Mouse (Mus musculus): ENCODE results near the gene Bcl9l. TPM values are rescaled to one million over a fixed set of nuclear protein-coding genes. Genes with fewer than 3 reads are reported as not detected.

The Bcl9l gene
- polyA plus RNA-seq, 1 experiment from 2014 or later, result 10.9 TPM

DNA sequence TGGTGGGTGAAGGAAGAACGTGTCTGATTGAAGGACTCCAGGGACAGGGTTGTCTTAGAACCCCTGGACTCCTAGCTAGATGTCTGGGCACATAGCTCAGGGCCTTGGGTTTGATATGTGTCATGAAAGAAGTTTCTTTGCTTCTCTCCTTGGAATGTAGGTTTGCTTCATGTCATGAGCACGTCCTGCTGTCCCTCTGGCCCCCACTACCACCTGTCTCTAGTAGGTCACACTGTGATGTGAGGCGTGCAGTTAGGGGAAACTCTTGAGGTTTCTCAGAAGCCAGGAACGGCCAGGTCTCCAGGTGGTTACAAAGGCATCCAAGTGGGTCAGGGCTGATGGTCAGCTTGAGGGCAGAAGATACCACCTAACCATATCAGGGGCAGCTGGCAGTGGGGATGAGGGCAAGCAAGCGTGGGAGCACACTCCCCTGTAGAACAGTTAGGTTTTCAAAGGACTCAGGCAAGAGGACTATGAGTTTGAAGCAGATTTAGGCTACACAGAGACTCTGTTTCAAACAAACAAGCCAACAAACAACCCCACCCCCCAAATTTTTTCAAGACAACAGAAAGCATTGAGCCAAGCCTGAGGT is 41.7 kb downstream of the Bcl9l start:
- no peak for ATAC-seq (ENCODE audit: low FRiP score, low read depth)
- H3K27me3 ChIP-seq (replicated peaks), result no peaks in the 10 kb centered on the region
- H3K9me3 ChIP-seq, result no peaks in the 10 kb centered on the region
- WGBS, result 75% methylated on average over 5 of the region's 5 CpGs
- H3K27ac ChIP-seq, result no peak overlapping the region
- no peak overlapping the region for H3K4me3 ChIP-seq
- no peak overlapping the region for H3K9ac ChIP-seq
- no peaks in the 10 kb centered on the region for H3K36me3 ChIP-seq
- no peak overlapping the region for H3K4me2 ChIP-seq (replicated peaks)
- H3K4me1 ChIP-seq, result no peaks in the 10 kb centered on the region

DNA sequence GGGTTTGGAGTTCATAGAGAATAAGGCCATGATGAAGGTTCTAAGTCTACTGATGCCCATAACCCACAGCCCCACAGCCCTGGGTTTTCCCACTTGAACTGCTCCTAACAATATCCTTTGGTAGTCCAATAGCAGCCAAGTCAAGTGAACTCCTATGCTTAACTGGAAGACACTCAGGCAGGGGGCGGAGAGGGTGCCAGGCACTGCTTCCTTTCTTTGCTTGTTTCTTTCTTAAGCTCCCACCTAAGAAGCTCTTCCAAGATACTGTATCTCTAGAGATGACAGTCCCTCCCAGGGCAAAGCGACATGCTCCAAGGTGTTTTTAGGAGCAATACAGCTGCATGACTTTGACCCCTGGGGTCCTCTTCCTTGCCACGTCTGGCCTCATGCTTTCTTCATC is 42.4 kb downstream of the Bcl9l start:
- Histone ChIP-seq H3K9me3 (no peaks in the 10 kb centered on the region), H3K27me3 (replicated peaks) (no peaks in the 10 kb centered on the region), H3K27ac (no peak overlapping the region), H3K4me1 (no peaks in the 10 kb centered on the region), H3K9ac (no peak overlapping the region), H3K4me3 (no peak overlapping the region), H3K4me2 (replicated peaks) (no peak overlapping the region), H3K36me3 (no peaks in the 10 kb centered on the region)
- ATAC-seq (ENCODE audit: low FRiP score, low read depth), result no peak
- 82% methylated on average over 3 of the region's 3 CpGs for WGBS

DNA sequence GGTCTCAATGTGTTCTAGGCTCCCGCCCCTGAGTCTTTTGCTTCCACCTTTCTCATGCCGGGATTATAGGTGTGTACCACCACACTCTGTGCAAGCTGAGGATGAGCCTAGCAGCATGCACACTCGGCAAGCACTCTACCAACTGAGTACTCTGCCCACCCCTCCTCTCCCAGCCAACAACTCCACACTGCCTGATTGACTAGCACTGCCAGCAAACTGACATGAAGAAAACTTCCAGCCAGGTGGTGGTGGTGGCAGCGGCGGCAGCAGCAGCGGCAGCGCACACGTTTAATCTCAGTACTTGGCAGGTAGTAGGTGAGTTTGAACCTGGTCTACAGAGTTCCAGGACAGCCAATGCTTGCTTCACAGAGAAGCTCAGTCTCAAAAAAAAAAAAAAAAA is 43.0 kb downstream of the Bcl9l start:
- no peak for ATAC-seq (ENCODE audit: low FRiP score, low read depth)
- H3K9ac ChIP-seq, result no peak overlapping the region

DNA sequence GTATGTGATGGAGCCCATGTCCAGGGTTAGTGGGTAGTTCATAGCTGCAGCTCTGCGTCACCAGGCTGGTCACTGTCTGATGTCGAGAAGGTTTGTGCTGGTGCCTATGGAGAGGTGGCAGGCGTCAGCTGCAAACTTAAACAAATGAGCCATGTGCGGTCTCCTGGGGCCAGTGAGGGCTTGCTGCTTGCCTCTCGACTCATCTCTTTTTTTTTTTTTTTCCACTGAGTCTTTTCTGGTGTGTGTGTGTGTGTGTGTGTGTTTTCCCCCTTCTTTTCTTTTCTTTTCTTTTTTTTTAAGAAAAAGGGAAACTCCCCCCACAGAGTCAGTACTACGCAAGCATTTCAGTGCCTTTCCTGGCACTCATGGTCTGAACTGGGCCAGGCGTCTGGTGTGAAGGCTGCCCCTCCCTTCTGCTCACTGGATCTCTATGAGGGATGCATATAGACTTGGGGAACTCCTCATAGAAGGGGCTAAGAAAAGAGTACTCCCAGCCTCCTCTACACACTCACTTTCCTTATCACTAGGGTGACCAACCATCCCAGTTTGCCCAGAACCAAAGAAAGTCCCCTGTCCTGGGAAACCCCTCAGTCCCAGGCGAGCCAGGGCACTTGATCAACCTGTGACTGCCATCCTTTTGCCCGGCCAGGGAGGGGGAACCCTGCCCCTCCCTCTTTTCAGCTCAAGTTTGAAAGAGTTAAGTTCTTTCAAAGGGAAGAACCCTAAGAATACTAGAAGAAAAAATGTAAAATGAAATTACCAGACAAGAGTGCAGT is 43.9 kb downstream of the Bcl9l start:
- no peak for ATAC-seq (ENCODE audit: low FRiP score, low read depth)

More for the DNA sequence above, 43.0 kb downstream of the Bcl9l start:
- no peak overlapping the region for H3K27ac ChIP-seq
- WGBS, result 91% methylated on average over 8 of the region's 8 CpGs
- H3K4me3 ChIP-seq, result no peak overlapping the region
- no peaks in the 10 kb centered on the region for H3K27me3 ChIP-seq (replicated peaks)
- H3K9me3 ChIP-seq, result no peaks in the 10 kb centered on the region
- H3K4me1 ChIP-seq, result no peaks in the 10 kb centered on the region
- H3K36me3 ChIP-seq, result no peaks in the 10 kb centered on the region
- H3K4me2 ChIP-seq (replicated peaks), result no peak overlapping the region

DNA sequence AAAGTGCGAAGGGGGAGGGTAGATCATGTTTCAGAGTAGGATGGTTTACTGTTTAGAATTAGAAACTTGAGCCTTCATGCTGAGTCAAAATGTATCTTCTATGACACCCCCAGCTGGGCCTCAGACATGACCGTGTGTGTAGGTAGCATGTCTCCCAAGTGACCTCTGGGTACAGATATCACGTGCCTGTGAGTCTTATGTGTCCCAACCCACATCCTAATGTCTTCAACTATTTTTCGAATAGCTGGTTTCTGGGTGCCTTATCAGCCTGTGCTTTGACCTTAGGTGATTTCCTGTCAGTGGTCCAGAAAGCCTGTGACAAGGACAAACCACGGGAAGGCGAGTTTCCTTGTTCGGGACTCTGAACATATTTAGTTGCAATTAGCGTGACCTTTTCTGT is 45.7 kb downstream of the Bcl9l start:
- Histone ChIP-seq H3K27me3 (replicated peaks) (no peaks in the 10 kb centered on the region), H3K36me3 (no peaks in the 10 kb centered on the region), H3K9me3 (peaks cover 6% of the 10 kb centered on the region; the same call in 1 of the 2 replicates), H3K4me2 (replicated peaks) (no peak overlapping the region), H3K27ac (no peak overlapping the region), H3K4me1 (no peaks in the 10 kb centered on the region), H3K9ac (no peak overlapping the region), H3K4me3 (no peak overlapping the region)
- ATAC-seq (ENCODE audit: low FRiP score, low read depth), result no peak
- 83% methylated on average over 8 of the region's 8 CpGs for WGBS

More for the DNA sequence above, 43.9 kb downstream of the Bcl9l start:
- H3K9ac ChIP-seq, result no peak overlapping the region
- H3K36me3 ChIP-seq, result no peaks in the 10 kb centered on the region
- H3K9me3 ChIP-seq, result peaks cover 2% of the 10 kb centered on the region; the same call in 1 of the 2 replicates
- H3K27ac ChIP-seq, result no peak overlapping the region
- no peaks in the 10 kb centered on the region for H3K4me1 ChIP-seq
- no peak overlapping the region for H3K4me2 ChIP-seq (replicated peaks)
- no peaks in the 10 kb centered on the region for H3K27me3 ChIP-seq (replicated peaks)
- 61% methylated on average over 9 of the region's 9 CpGs for WGBS
- H3K4me3 ChIP-seq, result no peak overlapping the region

DNA sequence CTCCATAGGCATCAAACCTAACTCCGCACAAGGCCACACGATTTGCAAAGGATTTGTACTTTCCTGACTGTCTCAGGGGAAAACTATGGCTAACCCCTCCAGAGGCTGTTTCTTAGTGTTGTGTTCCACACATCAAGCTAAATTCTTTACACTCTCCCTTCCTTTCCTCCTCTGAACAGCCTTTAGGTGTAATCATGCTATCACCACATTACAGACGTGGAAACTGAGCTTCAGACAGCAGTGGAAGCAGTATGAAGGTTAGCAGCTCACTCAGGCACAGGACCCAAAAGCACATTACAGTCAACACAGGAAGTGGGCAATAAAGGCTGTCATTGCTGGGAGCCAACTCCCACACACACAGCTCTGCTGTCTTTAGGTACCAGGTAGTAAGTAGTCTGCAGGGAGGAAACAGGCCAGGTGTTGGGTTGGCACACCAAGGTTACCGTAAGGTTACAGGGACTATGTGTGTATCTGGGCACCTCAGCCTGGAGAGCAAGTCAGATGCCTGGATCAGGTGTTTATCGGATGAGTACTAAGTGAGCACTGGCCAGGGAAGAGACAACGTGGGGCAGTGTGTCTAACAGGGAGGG is 50.5 kb downstream of the Bcl9l start:
- WGBS, result 85% methylated on average over 6 of the region's 6 CpGs
- H3K4me3 ChIP-seq, result no peak overlapping the region

DNA sequence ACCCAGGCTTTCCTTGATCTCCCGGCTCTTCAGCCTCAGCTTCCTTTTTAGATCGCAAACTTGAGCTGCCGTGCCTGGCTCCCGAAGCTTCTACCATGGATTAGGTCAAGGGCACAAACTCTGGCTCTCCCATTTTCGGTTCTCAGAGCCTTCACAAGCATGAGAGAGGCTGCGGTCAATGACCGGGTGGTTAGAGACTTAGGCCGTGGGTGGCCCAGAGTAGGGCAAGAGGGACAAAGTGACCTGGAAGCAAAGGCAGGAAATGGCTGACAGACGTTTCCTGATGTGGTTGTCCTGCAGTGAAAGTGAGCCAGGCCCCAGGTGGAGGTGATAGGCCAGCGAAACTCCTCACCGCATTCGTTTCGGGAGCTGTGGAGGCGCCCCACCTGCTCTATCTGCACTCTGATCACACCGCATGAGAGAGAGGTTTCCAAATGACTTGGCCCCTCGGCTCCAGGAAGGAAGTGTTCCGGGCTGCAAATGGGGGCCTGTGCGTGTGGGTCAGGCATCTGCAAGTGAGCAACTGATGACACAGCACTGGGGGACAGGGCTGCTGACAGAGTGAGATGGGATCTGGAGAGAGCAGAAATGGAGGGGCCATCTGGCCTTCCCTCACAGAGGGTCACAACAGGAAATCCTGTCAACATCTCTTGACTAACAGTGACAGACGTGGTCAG is 55.1 kb downstream of the Bcl9l start:
- Histone ChIP-seq H3K4me2 (replicated peaks) (no peak overlapping the region), H3K36me3 (no peaks in the 10 kb centered on the region), H3K27ac (no peak overlapping the region), H3K4me3 (no peak overlapping the region), H3K4me1 (no peaks in the 10 kb centered on the region), H3K27me3 (replicated peaks) (no peaks in the 10 kb centered on the region), H3K9ac (no peak overlapping the region), H3K9me3 (no peaks in the 10 kb centered on the region)
- 81% methylated on average over 19 of the region's 19 CpGs for WGBS
- no peak for ATAC-seq (ENCODE audit: low FRiP score, low read depth)

More for the DNA sequence above, 50.5 kb downstream of the Bcl9l start:
- Histone ChIP-seq H3K4me2 (replicated peaks) (no peak overlapping the region), H3K4me1 (no peaks in the 10 kb centered on the region), H3K9me3 (peaks cover 6% of the 10 kb centered on the region; the same call in 1 of the 2 replicates), H3K27ac (no peak overlapping the region), H3K27me3 (replicated peaks) (no peaks in the 10 kb centered on the region), H3K9ac (no peak overlapping the region), H3K36me3 (no peaks in the 10 kb centered on the region)
- ATAC-seq (ENCODE audit: low FRiP score, low read depth), result no peak

DNA sequence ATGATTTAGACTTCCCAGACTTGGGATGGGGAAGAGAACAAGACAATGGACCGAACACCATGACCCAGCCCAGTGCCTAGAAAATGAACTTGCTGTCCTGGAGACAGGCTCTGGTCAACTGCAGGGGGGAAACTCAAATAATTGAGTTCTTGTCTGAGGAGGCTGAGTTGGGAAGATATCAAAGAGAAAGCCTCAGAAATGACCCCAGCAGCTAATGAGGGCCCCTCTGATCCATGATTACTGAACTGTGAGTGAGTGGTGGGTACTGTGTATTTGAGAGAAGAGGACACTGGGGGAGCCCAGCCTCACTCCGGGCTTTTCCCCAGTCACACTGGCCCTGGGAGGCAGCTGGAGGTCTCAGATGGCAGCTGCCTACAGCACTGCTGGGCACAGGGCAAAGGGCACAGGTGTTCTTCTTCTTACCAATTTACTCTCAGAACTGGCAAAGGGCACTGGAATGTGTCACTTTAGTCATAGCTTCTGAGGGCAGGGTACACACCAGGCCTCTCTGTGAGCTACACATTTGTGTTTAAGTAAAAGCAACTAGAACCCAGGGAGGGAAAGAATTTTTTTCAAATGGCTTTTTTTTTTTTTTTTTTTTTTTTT is 57.3 kb downstream of the Bcl9l start:
- no peak for ATAC-seq (ENCODE audit: low FRiP score, low read depth)

DNA sequence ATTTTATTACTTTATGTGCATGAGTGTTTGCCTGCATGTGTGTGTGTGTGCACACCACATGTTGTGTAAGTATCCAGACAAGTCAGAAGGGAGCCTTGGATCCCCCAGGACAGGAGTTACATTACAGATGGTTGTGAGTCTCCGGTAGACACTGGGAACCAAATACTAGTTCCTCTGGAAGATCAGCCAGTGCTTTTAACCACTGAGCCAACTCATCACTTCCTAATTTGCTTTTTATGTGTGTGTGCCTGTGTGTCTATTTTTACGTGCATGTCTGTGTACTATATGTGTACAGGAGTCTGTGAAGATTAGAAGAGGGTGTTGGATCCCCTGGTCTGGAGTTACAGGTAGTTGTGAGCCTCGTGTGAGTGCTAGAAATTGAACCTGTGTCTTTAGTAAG is 58.1 kb downstream of the Bcl9l start:
- Histone ChIP-seq H3K4me3 (no peak overlapping the region), H3K4me1 (no peaks in the 10 kb centered on the region)
- ATAC-seq (ENCODE audit: low FRiP score, low read depth), result no peak

More for the DNA sequence above, 57.3 kb downstream of the Bcl9l start:
- no peaks in the 10 kb centered on the region for H3K9me3 ChIP-seq
- WGBS, result 33% methylated on average over 2 of the region's 2 CpGs
- H3K9ac ChIP-seq, result no peak overlapping the region
- H3K4me3 ChIP-seq, result no peak overlapping the region
- H3K4me2 ChIP-seq (replicated peaks), result no peak overlapping the region
- no peaks in the 10 kb centered on the region for H3K27me3 ChIP-seq (replicated peaks)
- H3K4me1 ChIP-seq, result no peaks in the 10 kb centered on the region
- no peaks in the 10 kb centered on the region for H3K36me3 ChIP-seq
- H3K27ac ChIP-seq, result no peak overlapping the region

DNA sequence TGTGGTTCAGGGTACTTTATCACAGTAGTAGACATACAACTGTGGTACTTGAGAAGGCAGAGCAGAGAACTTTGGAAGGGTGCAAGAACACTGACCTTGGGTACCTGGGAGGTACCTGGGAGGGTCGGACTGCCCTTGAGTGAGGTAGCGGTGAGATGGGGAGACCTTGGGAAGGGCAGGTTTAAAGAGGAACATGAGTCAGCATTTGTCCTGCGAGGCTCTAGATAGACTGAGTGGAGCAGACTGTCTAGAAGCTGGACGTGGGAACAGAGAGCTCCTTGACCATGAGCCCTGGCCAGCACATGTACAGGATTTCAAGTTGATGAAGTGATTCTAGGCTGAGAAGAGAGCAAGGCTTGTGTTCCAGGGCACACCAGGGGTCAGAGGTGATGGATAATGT is 59.7 kb downstream of the Bcl9l start:
- Histone ChIP-seq H3K27ac (no peak overlapping the region), H3K4me3 (no peak overlapping the region), H3K4me2 (replicated peaks) (no peak overlapping the region), H3K36me3 (no peaks in the 10 kb centered on the region), H3K4me1 (no peaks in the 10 kb centered on the region), H3K9ac (no peak overlapping the region), H3K9me3 (no peaks in the 10 kb centered on the region), H3K27me3 (replicated peaks) (no peaks in the 10 kb centered on the region)
- 85% methylated on average over 4 of the region's 4 CpGs for WGBS
- no peak for ATAC-seq (ENCODE audit: low FRiP score, low read depth)

More for the DNA sequence above, 58.1 kb downstream of the Bcl9l start:
- Histone ChIP-seq H3K4me2 (replicated peaks) (no peak overlapping the region), H3K9me3 (no peaks in the 10 kb centered on the region), H3K27ac (no peak overlapping the region), H3K27me3 (replicated peaks) (no peaks in the 10 kb centered on the region), H3K36me3 (no peaks in the 10 kb centered on the region), H3K9ac (no peak overlapping the region)
- WGBS, result 80% methylated on average over 3 of the region's 3 CpGs

DNA sequence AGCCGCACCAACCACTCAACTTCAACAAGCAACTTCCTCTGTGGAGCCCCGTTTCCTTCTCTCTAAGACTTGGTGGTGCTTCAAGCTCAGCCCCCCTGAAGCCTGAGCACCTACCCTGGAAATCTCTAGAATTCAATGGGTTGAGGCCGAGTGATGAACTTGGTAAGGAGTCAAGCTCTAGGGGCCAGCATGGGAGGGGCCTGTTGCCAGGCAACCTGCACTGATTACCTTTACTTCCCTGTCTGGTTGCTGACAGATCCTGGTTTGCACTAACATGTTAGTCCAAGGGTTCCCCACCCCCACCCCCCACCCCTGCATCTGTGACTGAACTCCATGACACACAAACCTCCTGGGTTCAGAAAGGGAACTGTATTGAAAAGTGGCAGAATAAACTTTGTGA is 62.4 kb downstream of the Bcl9l start:
- H3K36me3 ChIP-seq, result no peaks in the 10 kb centered on the region
- H3K4me1 ChIP-seq, result no peaks in the 10 kb centered on the region
- H3K4me3 ChIP-seq, result no peak overlapping the region
- H3K9me3 ChIP-seq, result no peaks in the 10 kb centered on the region
- no peak overlapping the region for H3K27ac ChIP-seq
- 77% methylated on average over 3 of the region's 3 CpGs for WGBS
- ATAC-seq (ENCODE audit: low FRiP score, low read depth), result no peak
- H3K27me3 ChIP-seq (replicated peaks), result no peaks in the 10 kb centered on the region
- H3K9ac ChIP-seq, result no peak overlapping the region
- H3K4me2 ChIP-seq (replicated peaks), result no peak overlapping the region
